ENCODE assay signal across 7 mouse cellular contexts in genomic region chr15:77905275-77905970, GRCm38 (mm10). TPM values are rescaled to one million over a fixed set of nuclear protein-coding genes. Genes with fewer than 3 reads are reported as not detected.
DNase-seq lines count a peak whose midpoint lies in the region; ATAC-seq and TF ChIP-seq lines count a peak whose summit lies in the region.

No protein-coding gene starts in this region.

- peak overlapping the region; percentile 49 for H3K4me2 ChIP-seq in liver, embryonic 16.5 days (ENCODE audit: low read depth, low read length)
- peak overlapping the region; percentile 64 for H3K4me2 ChIP-seq in neural tube, embryonic 12.5 days (replicated peaks)

- peaks cover 6% of the 10 kb centered on the region; the same call in 1 of the 2 replicates for H3K27me3 ChIP-seq in liver, embryonic 16.5 days (ENCODE audit: control insufficient read depth, insufficient read depth, low read depth, low read length)
- H3K27me3 ChIP-seq in neural tube, embryonic 12.5 days (replicated peaks), result 0 out of 2 replicates have a peak, but pooled peaks cover 8% of the 10 kb centered on the region

- intact Hi-C loops in gastrocnemius, postnatal 36 days (cut with DNase I), result no loop called here

- peaks cover 5% of the 10 kb centered on the region for H3K4me1 ChIP-seq in liver, embryonic 16.5 days (ENCODE audit: control insufficient read depth, low read depth, low read length)
- H3K4me1 ChIP-seq in neural tube, embryonic 12.5 days, result peaks cover 6% of the 10 kb centered on the region; the same call in 1 of the 2 replicates

- 11% methylated on average over 26 of the region's 26 CpGs for WGBS in liver, embryonic 16.5 days (ENCODE audit: insufficient replicate concordance)
- 3% methylated on average over 26 of the region's 26 CpGs for WGBS in neural tube, embryonic 12.5 days

- DNase-seq in NIH3T3 (ENCODE audit: low read depth), result peak; percentile 91
- DNase-seq in brain, embryonic 14.5 days (ENCODE audit: low read depth), result peak; percentile 79
- peak; percentile 58 to 62 for DNase-seq in gastrocnemius, postnatal 36 days
- DNase-seq in urinary bladder, adult 18-20 months (ENCODE audit: low spot score in 2 of 2), result peak; percentile 74 to 76

- no peak for TF ChIP-seq CTCF in brain, embryonic 14.5 days (IDR thresholded peaks at IDR 0.05; ENCODE audit: borderline replicate concordance, extremely low read depth, insufficient read depth, insufficient read length)

- H3K9ac ChIP-seq in liver, embryonic 16.5 days (ENCODE audit: low read depth, low read length), result peak overlapping the region; percentile 15; the same call in 1 of the 2 replicates
- 0 out of 2 replicates have a peak overlapping the region, but pooled peaks have one; percentile 26 for H3K9ac ChIP-seq in neural tube, embryonic 12.5 days

- no peak for TF ChIP-seq POLR2A in brain, embryonic 14.5 days (IDR thresholded peaks at IDR 0.05; ENCODE audit: borderline replicate concordance, extremely low read depth, insufficient read depth, insufficient read length, poor library complexity, severe bottlenecking)

- peak; percentile 67 for ATAC-seq in inflammation-experienced regulatory T-cells, adult 6 months
- peak; percentile 41; the same call in 1 of the 2 replicates for ATAC-seq in liver, embryonic 16.5 days (ENCODE audit: low read depth)
- ATAC-seq in neural tube, embryonic 12.5 days (ENCODE audit: low FRiP score, low read depth), result no peak

- H3K9me3 ChIP-seq in liver, embryonic 16.5 days (replicated peaks; ENCODE audit: control insufficient read depth, low read length), result no peaks in the 10 kb centered on the region
- no peaks in the 10 kb centered on the region for H3K9me3 ChIP-seq in neural tube, embryonic 12.5 days

- H3K27ac ChIP-seq in liver, embryonic 16.5 days (ENCODE audit: low read length), result no peak overlapping the region
- no peak overlapping the region for H3K27ac ChIP-seq in neural tube, embryonic 12.5 days

- H3K36me3 ChIP-seq in liver, embryonic 16.5 days (ENCODE audit: control insufficient read depth, insufficient read depth), result no peaks in the 10 kb centered on the region
- H3K36me3 ChIP-seq in neural tube, embryonic 12.5 days, result no peaks in the 10 kb centered on the region

- H3K4me3 ChIP-seq in liver, embryonic 16.5 days (ENCODE audit: low read depth, low read length), result peak overlapping the region; percentile 31
- peak overlapping the region; percentile 24 for H3K4me3 ChIP-seq in neural tube, embryonic 12.5 days

RNA-seq across cellular contexts. Expression of gene Txn2, which starts 23.4 kb away (rescaled TPM):
- polyA plus RNA-seq in brain, embryonic 14.5 days (2012; rRNA removed), result 163 and 168 TPM in 2 replicates
- total RNA-seq in gastrocnemius, postnatal 36 days (2021), result 100 to 1,000 TPM; 207 to 218 TPM
- polyA plus RNA-seq in inflammation-experienced regulatory T-cells, adult 6 months (2017; shearing (Covaris generic)), result 100 to 1,000 TPM; 178 to 243 (median 221) TPM
- polyA plus RNA-seq in liver, embryonic 16.5 days (2015; fragmentation: Nextera tagmentation; extraction: Ambion mirVana), result 177 and 180 TPM in 2 replicates
- 208 and 218 TPM in 2 replicates for polyA plus RNA-seq in neural tube, embryonic 12.5 days (2016; fragmentation: Nextera tagmentation; extraction: Ambion mirVana)

RNA-seq across cellular contexts. Expression of gene Foxred2, which starts 51.1 kb away (rescaled TPM):
- polyA plus RNA-seq in brain, embryonic 14.5 days (2012; rRNA removed), result 18.0 and 23.7 TPM in 2 replicates
- under 1 TPM; 0.64 to 0.87 TPM for total RNA-seq in gastrocnemius, postnatal 36 days (2021)
- 1 to 10 TPM; 1.5 to 4.6 (median 2.5) TPM for polyA plus RNA-seq in inflammation-experienced regulatory T-cells, adult 6 months (2017; shearing (Covaris generic))
- 1.1 and 1.2 TPM in 2 replicates for polyA plus RNA-seq in liver, embryonic 16.5 days (2015; fragmentation: Nextera tagmentation; extraction: Ambion mirVana)
- polyA plus RNA-seq in neural tube, embryonic 12.5 days (2016; fragmentation: Nextera tagmentation; extraction: Ambion mirVana), result 5.5 and 6.2 TPM in 2 replicates
